Mouse (Mus musculus): ENCODE results near the gene Nrxn3.

DNA sequence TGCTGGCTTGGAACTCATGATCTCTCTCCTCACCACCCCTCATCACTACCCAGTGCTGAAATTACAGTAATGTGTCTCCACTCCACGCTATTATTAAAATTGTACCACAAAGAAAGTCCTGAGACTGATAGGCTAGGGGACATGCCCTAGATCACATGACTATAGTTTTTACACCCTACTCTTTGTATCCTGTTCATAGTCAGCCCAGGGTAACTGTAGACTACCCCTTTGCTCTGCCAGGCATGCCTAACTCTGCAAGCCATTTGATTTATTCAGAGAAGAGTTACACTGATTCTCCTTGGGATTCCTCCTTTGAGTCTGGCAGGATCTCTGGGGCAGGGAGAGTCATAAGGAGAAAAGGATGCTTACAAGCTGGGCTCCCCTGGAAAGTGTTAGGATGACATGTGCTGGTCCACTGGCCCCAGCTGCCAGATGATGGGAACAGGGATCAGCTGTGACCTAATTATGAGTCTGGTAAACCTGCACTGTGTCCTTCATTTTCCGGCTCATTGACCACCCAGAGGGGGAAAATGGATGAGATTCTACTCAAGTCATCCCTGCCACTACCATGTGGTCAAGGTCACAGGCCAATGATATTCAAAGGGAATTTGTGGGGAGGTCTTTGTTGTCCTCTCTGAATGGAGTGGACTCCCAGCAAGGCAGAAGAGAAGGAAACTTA is 318.9 kb downstream of the Nrxn3 start:
- no peak for TF ChIP-seq CTCF (IDR thresholded peaks at IDR 0.05; ENCODE audit: borderline replicate concordance, insufficient read depth, low read length)
- TF ChIP-seq POLR2A (IDR thresholded peaks at IDR 0.05; ENCODE audit: low read depth, low read length), result no peak
